Mouse (Mus musculus) embryonic facial prominence, embryonic 15.5 days (tissue): ENCODE data around the gene Olfr576. TPM values are rescaled to one million over a fixed set of nuclear protein-coding genes. Genes with fewer than 3 reads are reported as not detected.

Experiments used
- ATAC-seq: fragments of 200-750 bp; cut with Nextera tagmentation; 2 replicates; pipeline ENCODE4 v1.8.0; 2017; ENCODE audit warnings: low read depth, moderate TSS enrichment; ENCODE audit not compliant: insufficient number of reproducible peaks, low FRiP score, low TSS enrichment
- H3K27ac ChIP-seq: fragments of 300-500 bp; sonication (generic); replicated peaks from 2 replicates; pipeline ENCODE4 v1.5.1; 2015; ENCODE audit warnings: mild to moderate bottlenecking, inconsistent platforms
- H3K27me3 ChIP-seq: fragments of 300-500 bp; sonication (generic); 2 replicates; pipeline ENCODE4 v1.6.1; 2015; ENCODE audit warnings: inconsistent platforms
- H3K36me3 ChIP-seq: fragments of 300-500 bp; sonication (generic); 2 replicates; pipeline ENCODE4 v1.6.1; 2015; ENCODE audit warnings: mild to moderate bottlenecking, inconsistent platforms
- H3K4me1 ChIP-seq: fragments of 300-500 bp; sonication (generic); 2 replicates; pipeline ENCODE4 v1.6.1; 2015; ENCODE audit warnings: inconsistent platforms
- H3K4me2 ChIP-seq: fragments of 300-500 bp; sonication (generic); replicated peaks from 2 replicates; pipeline ENCODE4 v1.6.1; 2015; ENCODE audit warnings: mild to moderate bottlenecking, inconsistent platforms
- H3K4me3 ChIP-seq: fragments of 300-500 bp; sonication (generic); replicated peaks from 2 replicates; pipeline ENCODE4 v1.5.1; 2015; ENCODE audit warnings: mild to moderate bottlenecking, inconsistent platforms
- H3K9ac ChIP-seq: fragments of 300-500 bp; sonication (generic); 2 replicates; pipeline ENCODE4 v1.6.1; 2015; ENCODE audit warnings: inconsistent platforms
- H3K9me3 ChIP-seq: fragments of 300-500 bp; sonication (generic); replicated peaks from 2 replicates; pipeline ENCODE4 v1.6.1; 2016; ENCODE audit warnings: inconsistent platforms
- WGBS: fragments of 180-500 bp; shearing (Covaris S2); methylation state at CpG from one replicate; pipeline ENCODE4 v1.1.7; 2015; 5-methylcytosine and 5-hydroxymethylcytosine counted together
- polyA plus RNA-seq: library from polyadenylated mRNA; unstranded; fragments of >200 nt; fragmentation: Nextera tagmentation; extraction: Ambion mirVana; gene quantifications from 2 replicates; pipeline ENCODE4 v1.2.1, GENCODE M21; 2015

Gene Olfr576
- polyA plus RNA-seq = not detected in 2 replicates

DNA sequence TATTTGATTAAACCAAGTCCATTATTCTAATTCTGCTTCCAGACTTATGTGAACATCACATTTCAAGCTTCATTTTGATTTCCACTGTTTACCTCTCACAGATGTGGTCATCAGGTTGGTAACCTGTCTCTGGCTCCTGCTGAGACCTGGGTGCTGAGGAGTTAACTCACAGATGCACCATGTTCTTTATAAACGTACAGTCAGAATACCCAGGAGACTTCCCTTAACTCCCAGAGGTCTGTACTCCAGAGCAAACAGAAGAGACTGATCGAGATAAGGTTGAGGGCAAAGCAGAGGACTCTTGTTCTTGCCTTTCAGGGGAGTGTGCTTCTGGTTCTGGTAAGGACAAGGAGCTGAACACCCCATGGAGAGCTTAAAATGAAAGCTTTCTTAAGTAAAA, at the start of gene Olfr576:
Gene Olfr576, plus strand, starts transcription at position 301 of the 400 bp plus-strand sequence.
- WGBS = 38% methylated on average over 2 of the region's 2 CpGs
- Histone ChIP-seq H3K4me2 (no peak within 1 kb of the TSS), H3K4me1 (no peaks in the 10 kb centered on the region)

DNA sequence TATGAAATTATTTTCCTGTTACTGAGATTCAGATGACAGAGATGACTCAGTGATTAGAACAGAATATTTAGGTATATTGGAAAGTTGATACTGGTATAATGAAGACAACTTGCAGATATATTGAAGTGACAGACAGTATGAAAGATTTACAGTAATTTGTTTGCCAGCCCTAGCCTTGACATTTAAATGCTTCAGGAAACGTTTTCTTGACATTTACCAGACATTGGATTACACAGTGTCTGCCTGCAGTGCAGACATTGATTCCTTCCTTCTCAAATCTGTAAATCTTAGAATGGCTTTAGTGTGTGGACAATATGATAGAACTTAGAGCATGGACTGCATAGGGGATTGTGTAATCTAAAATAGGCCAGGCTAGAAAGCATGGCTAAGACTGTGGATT, 47.2 kb upstream of the Olfr576 start:
- no peaks in the 10 kb centered on the region for H3K27me3 ChIP-seq
- H3K4me3 ChIP-seq = no peak overlapping the region
- H3K9me3 ChIP-seq = no peaks in the 10 kb centered on the region
- no peaks in the 10 kb centered on the region for H3K4me1 ChIP-seq
- no peak overlapping the region for H3K9ac ChIP-seq
- no peaks in the 10 kb centered on the region for H3K36me3 ChIP-seq
- WGBS = 24% methylated on average over 1 of the region's 1 CpGs
- no peak overlapping the region for H3K27ac ChIP-seq
- no peak overlapping the region for H3K4me2 ChIP-seq
- ATAC-seq = no peak

More for the DNA sequence above, at the start of gene Olfr576:
- H3K9me3 ChIP-seq = no peaks in the 10 kb centered on the region
- H3K4me3 ChIP-seq = no peak within 1 kb of the TSS
- H3K27ac ChIP-seq = no peak within 1 kb of the TSS
- no peaks in the 10 kb centered on the region for H3K36me3 ChIP-seq
- H3K27me3 ChIP-seq = no peaks in the 10 kb centered on the region
- H3K9ac ChIP-seq = no peak within 1 kb of the TSS
- ATAC-seq = no peak

- no peaks in the 10 kb centered on the region for H3K9me3 ChIP-seq
- no peak overlapping the region for H3K4me2 ChIP-seq
- no peak overlapping the region for H3K9ac ChIP-seq
- WGBS = 56% methylated on average over 5 of the region's 5 CpGs
- ATAC-seq = no peak
- no peaks in the 10 kb centered on the region for H3K36me3 ChIP-seq
- H3K4me1 ChIP-seq = no peaks in the 10 kb centered on the region
- H3K27ac ChIP-seq = no peak overlapping the region
- H3K4me3 ChIP-seq = no peak overlapping the region
- H3K27me3 ChIP-seq = no peaks in the 10 kb centered on the region
Observed at GRCm38 (mm10) chr7:102916405-102916804, 46.1 kb upstream of the Olfr576 start.

DNA sequence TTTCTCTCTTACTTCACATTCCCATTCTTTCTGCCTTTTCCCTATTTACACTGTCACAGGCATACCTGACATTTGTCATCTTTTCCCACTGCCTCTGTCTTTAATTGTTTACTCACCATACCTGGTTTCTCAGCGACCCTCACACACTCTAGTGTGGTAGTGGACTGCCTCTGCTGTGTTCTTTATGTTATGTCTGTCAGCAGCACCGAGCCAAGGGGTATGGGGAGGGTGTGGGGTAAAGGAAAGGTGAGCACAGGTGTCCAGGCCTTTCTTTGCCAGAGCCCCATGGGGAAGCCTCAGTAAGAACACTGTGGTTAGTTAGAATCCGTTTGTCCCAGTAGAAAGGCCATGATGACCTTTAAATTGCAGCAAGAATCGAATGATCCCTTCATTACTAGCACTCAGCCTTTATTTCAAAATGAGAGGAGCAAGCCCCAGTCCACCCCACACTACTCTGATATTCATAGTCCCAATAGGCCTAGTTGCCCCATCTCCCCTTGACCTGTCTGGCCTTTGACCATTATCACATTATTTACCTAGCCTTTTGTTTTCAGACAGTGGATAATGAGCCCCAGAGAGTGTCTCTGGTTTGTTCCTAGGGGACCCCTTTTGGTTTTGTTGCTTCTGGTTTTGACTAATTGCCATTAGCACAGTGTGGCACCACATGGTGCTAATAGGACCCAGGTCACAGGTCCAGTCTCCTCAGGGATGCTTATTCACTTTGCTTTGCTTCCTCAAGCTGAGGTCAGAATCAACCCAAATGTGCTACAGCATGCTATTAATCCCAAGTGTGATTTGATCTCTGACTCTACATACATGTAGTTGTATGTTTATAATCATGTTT, 45.2 kb upstream of the Olfr576 start, which contains the start of gene Olfr571:
Gene Olfr571, minus strand, starts transcription at position 505 of the 844 bp plus-strand sequence.
- no peak within 1 kb of the TSS for H3K4me2 ChIP-seq
- no peak within 1 kb of the TSS for H3K9ac ChIP-seq
- H3K27me3 ChIP-seq = no peaks in the 10 kb centered on the region
- no peak within 1 kb of the TSS for H3K27ac ChIP-seq
- no peaks in the 10 kb centered on the region for H3K9me3 ChIP-seq
- ATAC-seq = no peak
- WGBS = 57% methylated on average over 4 of the region's 4 CpGs
- H3K4me1 ChIP-seq = no peaks in the 10 kb centered on the region
- H3K4me3 ChIP-seq = no peak within 1 kb of the TSS
- no peaks in the 10 kb centered on the region for H3K36me3 ChIP-seq

- Histone ChIP-seq H3K4me3 (no peak overlapping the region), H3K9me3 (no peaks in the 10 kb centered on the region), H3K9ac (no peak overlapping the region), H3K27ac (no peak overlapping the region), H3K27me3 (no peaks in the 10 kb centered on the region), H3K4me1 (no peaks in the 10 kb centered on the region), H3K36me3 (no peaks in the 10 kb centered on the region), H3K4me2 (no peak overlapping the region)
- no peak for ATAC-seq
- WGBS = 19% methylated on average over 1 of the region's 1 CpGs
Observed at GRCm38 (mm10) chr7:102919632-102920031, 42.8 kb upstream of the Olfr576 start.

- WGBS = 45% methylated on average over 1 of the region's 1 CpGs
- no peaks in the 10 kb centered on the region for H3K9me3 ChIP-seq
- no peak within 1 kb of the TSS for H3K27ac ChIP-seq
- H3K9ac ChIP-seq = no peak within 1 kb of the TSS
- no peaks in the 10 kb centered on the region for H3K27me3 ChIP-seq
- no peak within 1 kb of the TSS for H3K4me2 ChIP-seq
- ATAC-seq = no peak
- H3K4me3 ChIP-seq = no peak within 1 kb of the TSS
- no peaks in the 10 kb centered on the region for H3K36me3 ChIP-seq
- H3K4me1 ChIP-seq = no peaks in the 10 kb centered on the region
Observed at GRCm38 (mm10) chr7:102924109-102924508, 38.4 kb upstream of the Olfr576 start, which contains the start of gene Olfr572. Gene Olfr572, plus strand, starts transcription at chr7:102924409.

DNA sequence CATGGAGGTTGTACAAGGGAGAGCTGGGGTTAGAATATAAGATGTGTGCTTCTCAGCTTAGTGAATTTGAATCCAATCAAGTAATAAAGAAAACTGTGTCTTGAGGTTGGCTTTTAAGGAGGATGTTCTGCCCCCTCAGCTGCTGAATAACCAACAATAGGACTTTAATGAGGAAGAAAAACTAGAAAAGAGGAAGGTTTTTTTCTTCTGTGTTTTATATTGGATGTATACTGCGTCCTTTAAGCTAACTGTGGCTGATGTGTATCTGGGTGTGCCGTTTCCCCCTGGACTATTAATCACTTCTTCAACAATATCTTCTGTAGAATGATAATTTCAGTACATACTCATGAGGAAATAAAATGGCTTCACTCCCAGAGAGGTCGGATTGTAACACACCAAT, 35.4 kb upstream of the Olfr576 start:
- H3K9me3 ChIP-seq = no peaks in the 10 kb centered on the region
- no peak for ATAC-seq
- no peaks in the 10 kb centered on the region for H3K4me1 ChIP-seq
- no peaks in the 10 kb centered on the region for H3K27me3 ChIP-seq
- H3K9ac ChIP-seq = no peak overlapping the region
- no peaks in the 10 kb centered on the region for H3K36me3 ChIP-seq
- no peak overlapping the region for H3K27ac ChIP-seq
- no peak overlapping the region for H3K4me2 ChIP-seq
- 66% methylated on average over 3 of the region's 3 CpGs for WGBS
- no peak overlapping the region for H3K4me3 ChIP-seq

- Histone ChIP-seq H3K27me3 (no peaks in the 10 kb centered on the region), H3K36me3 (no peaks in the 10 kb centered on the region)
- ATAC-seq = no peak
Observed at GRCm38 (mm10) chr7:102942475-102942874, 20.0 kb upstream of the Olfr576 start, which contains the start of gene Olfr573-ps1. Gene Olfr573-ps1, minus strand, starts transcription at chr7:102942575.

GRCm38 (mm10) chr7:102943417-102943816, 19.0 kb upstream of the Olfr576 start:
- Histone ChIP-seq H3K27ac (no peak overlapping the region), H3K27me3 (no peaks in the 10 kb centered on the region), H3K9me3 (no peaks in the 10 kb centered on the region), H3K4me1 (no peaks in the 10 kb centered on the region), H3K9ac (no peak overlapping the region), H3K4me3 (no peak overlapping the region), H3K36me3 (no peaks in the 10 kb centered on the region), H3K4me2 (no peak overlapping the region)
- WGBS = 86% methylated on average over 1 of the region's 1 CpGs
- ATAC-seq = no peak

More at GRCm38 (mm10) chr7:102942475-102942874, 20.0 kb upstream of the Olfr576 start, which contains the start of gene Olfr573-ps1:
- Histone ChIP-seq H3K9me3 (no peaks in the 10 kb centered on the region), H3K4me3 (no peak within 1 kb of the TSS), H3K27ac (no peak within 1 kb of the TSS), H3K4me1 (no peaks in the 10 kb centered on the region), H3K4me2 (no peak within 1 kb of the TSS), H3K9ac (no peak within 1 kb of the TSS)
- WGBS = 84% methylated on average over 2 of the region's 2 CpGs

GRCm38 (mm10) chr7:102948167-102948566, 14.3 kb upstream of the Olfr576 start, which contains the start of gene Olfr574:
Gene Olfr574, plus strand, starts transcription at chr7:102948467.
- WGBS = 89% methylated on average over 1 of the region's 1 CpGs

GRCm38 (mm10) chr7:102950732-102951131, 11.7 kb upstream of the Olfr576 start:
- H3K4me3 ChIP-seq = no peak overlapping the region
- H3K36me3 ChIP-seq = no peaks in the 10 kb centered on the region
- no peaks in the 10 kb centered on the region for H3K27me3 ChIP-seq
- 50% methylated on average over 1 of the region's 1 CpGs for WGBS
- no peak overlapping the region for H3K4me2 ChIP-seq
- no peak overlapping the region for H3K9ac ChIP-seq
- H3K27ac ChIP-seq = no peak overlapping the region
- no peak for ATAC-seq
- H3K9me3 ChIP-seq = no peaks in the 10 kb centered on the region
- H3K4me1 ChIP-seq = no peaks in the 10 kb centered on the region

More at GRCm38 (mm10) chr7:102948167-102948566, 14.3 kb upstream of the Olfr576 start, which contains the start of gene Olfr574:
- H3K36me3 ChIP-seq = no peaks in the 10 kb centered on the region
- H3K9ac ChIP-seq = no peak within 1 kb of the TSS
- no peak within 1 kb of the TSS for H3K4me2 ChIP-seq
- H3K27ac ChIP-seq = no peak within 1 kb of the TSS
- no peaks in the 10 kb centered on the region for H3K9me3 ChIP-seq
- H3K27me3 ChIP-seq = no peaks in the 10 kb centered on the region
- no peak within 1 kb of the TSS for H3K4me3 ChIP-seq
- no peaks in the 10 kb centered on the region for H3K4me1 ChIP-seq
- no peak for ATAC-seq
